Mouse (Mus musculus): Measurements from ENCODE around the gene Pafah1b3. TPM values are rescaled to one million over a fixed set of nuclear protein-coding genes. Genes with fewer than 3 reads are reported as not detected.

Gene Pafah1b3
- polyA plus RNA-seq, 1 experiment: 47.8 TPM

DNA sequence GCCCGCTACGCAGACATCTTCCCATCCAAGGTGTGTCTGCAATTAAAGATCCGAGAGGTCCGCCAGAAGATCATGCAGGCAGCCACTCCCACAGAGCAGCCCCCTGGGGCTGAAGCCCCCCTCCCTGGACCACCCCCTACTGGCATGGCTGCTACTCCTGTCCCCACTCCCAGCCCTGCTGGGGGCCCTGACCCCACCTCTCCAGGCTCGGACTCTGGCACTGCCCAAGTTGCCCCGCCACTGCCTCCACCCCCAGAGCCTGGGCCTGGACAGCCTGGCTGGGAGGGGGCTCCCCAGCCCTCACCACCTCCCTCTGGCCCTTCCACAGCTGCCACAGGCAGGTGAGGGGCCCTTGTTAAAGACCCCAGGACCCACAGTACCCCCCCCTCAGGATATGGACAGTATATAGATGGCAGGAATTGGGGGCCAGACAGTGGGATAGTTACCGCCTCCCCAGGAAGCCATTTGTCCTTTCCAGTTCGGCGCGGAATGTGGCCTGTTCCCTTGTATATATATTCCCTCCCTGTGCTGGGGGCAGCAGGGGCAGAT lies 4.5 kb downstream of the Pafah1b3 start:
- Histone ChIP-seq H3K4me3 (ENCODE audit: low read depth, low read length) (no peak overlapping the region), H3K27me3 (ENCODE audit: control insufficient read depth, insufficient read depth, low read length, poor library complexity, severe bottlenecking) (no peaks in the 10 kb centered on the region), H3K9me3 (replicated peaks; ENCODE audit: control insufficient read depth, insufficient read depth, low read length, poor library complexity, severe bottlenecking) (no peaks in the 10 kb centered on the region), H3K4me1 (ENCODE audit: control insufficient read depth, insufficient read depth, low read length) (no peaks in the 10 kb centered on the region), H3K27ac (ENCODE audit: insufficient read depth, low read length) (no peak overlapping the region), H3K9ac (ENCODE audit: low read depth, poor library complexity, severe bottlenecking) (no peak overlapping the region), H3K36me3 (ENCODE audit: control insufficient read depth, insufficient read depth, low read length, poor library complexity, severe bottlenecking) (peaks cover 32% of the 10 kb centered on the region)
- TF ChIP-seq CTCF (IDR thresholded peaks at IDR 0.05; ENCODE audit: low read depth, low read length) (no peak), POLR2A (IDR thresholded peaks at IDR 0.05; ENCODE audit: insufficient read depth, low read length) (no peak), EP300 (IDR thresholded peaks at IDR 0.05; ENCODE audit: insufficient read depth, low read depth, low read length) (no peak)

DNA sequence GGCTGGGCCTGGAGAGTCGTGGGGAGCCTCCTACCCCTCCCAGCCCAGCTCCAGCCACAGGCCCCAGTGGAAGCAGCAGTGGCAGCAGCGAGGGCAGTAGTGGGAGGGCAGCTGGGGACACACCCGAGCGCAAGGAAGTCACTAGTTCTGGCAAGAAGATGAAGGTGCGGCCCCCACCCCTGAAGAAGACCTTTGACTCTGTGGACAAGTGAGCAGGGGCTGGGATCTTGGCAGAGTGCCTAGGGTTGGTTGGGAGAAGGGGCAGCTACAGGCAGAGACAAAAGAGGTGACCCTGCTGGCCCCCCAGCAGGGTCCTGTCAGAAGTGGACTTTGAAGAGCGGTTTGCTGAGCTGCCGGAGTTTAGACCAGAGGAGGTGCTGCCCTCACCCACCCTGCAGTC lies 5.7 kb downstream of the Pafah1b3 start:
- Histone ChIP-seq H3K9ac (ENCODE audit: low read depth, poor library complexity, severe bottlenecking) (no peak overlapping the region), H3K4me3 (ENCODE audit: low read depth, low read length) (no peak overlapping the region), H3K9me3 (replicated peaks; ENCODE audit: control insufficient read depth, insufficient read depth, low read length, poor library complexity, severe bottlenecking) (no peaks in the 10 kb centered on the region), H3K27ac (ENCODE audit: insufficient read depth, low read length) (no peak overlapping the region), H3K27me3 (ENCODE audit: control insufficient read depth, insufficient read depth, low read length, poor library complexity, severe bottlenecking) (no peaks in the 10 kb centered on the region), H3K36me3 (ENCODE audit: control insufficient read depth, insufficient read depth, low read length, poor library complexity, severe bottlenecking) (peaks cover 43% of the 10 kb centered on the region), H3K4me1 (ENCODE audit: control insufficient read depth, insufficient read depth, low read length) (no peaks in the 10 kb centered on the region)
- TF ChIP-seq POLR2A (IDR thresholded peaks at IDR 0.05; ENCODE audit: insufficient read depth, low read length) (no peak), EP300 (IDR thresholded peaks at IDR 0.05; ENCODE audit: insufficient read depth, low read depth, low read length) (no peak), CTCF (IDR thresholded peaks at IDR 0.05; ENCODE audit: low read depth, low read length) (no peak)

GRCm38 (mm10) chr7:25290911-25291310 lies 6.9 kb downstream of the Pafah1b3 start:
- no peak for TF ChIP-seq EP300 (IDR thresholded peaks at IDR 0.05; ENCODE audit: insufficient read depth, low read depth, low read length)
- TF ChIP-seq CTCF (IDR thresholded peaks at IDR 0.05; ENCODE audit: low read depth, low read length): no peak
- TF ChIP-seq POLR2A (IDR thresholded peaks at IDR 0.05; ENCODE audit: insufficient read depth, low read length): no peak
- Histone ChIP-seq H3K9me3 (replicated peaks; ENCODE audit: control insufficient read depth, insufficient read depth, low read length, poor library complexity, severe bottlenecking) (no peaks in the 10 kb centered on the region), H3K4me1 (ENCODE audit: control insufficient read depth, insufficient read depth, low read length) (no peaks in the 10 kb centered on the region), H3K36me3 (ENCODE audit: control insufficient read depth, insufficient read depth, low read length, poor library complexity, severe bottlenecking) (peaks cover 55% of the 10 kb centered on the region), H3K27ac (ENCODE audit: insufficient read depth, low read length) (no peak overlapping the region), H3K9ac (ENCODE audit: low read depth, poor library complexity, severe bottlenecking) (no peak overlapping the region), H3K27me3 (ENCODE audit: control insufficient read depth, insufficient read depth, low read length, poor library complexity, severe bottlenecking) (no peaks in the 10 kb centered on the region), H3K4me3 (ENCODE audit: low read depth, low read length) (no peak overlapping the region)

GRCm38 (mm10) chr7:25290463-25290862 lies 7.3 kb downstream of the Pafah1b3 start:
- H3K4me3 ChIP-seq (ENCODE audit: low read depth, low read length): no peak overlapping the region
- no peaks in the 10 kb centered on the region for H3K4me1 ChIP-seq (ENCODE audit: control insufficient read depth, insufficient read depth, low read length)
- H3K27ac ChIP-seq (ENCODE audit: insufficient read depth, low read length): no peak overlapping the region
- no peak overlapping the region for H3K9ac ChIP-seq (ENCODE audit: low read depth, poor library complexity, severe bottlenecking)
- peaks cover 60% of the 10 kb centered on the region for H3K36me3 ChIP-seq (ENCODE audit: control insufficient read depth, insufficient read depth, low read length, poor library complexity, severe bottlenecking)
- TF ChIP-seq POLR2A (IDR thresholded peaks at IDR 0.05; ENCODE audit: insufficient read depth, low read length) (no peak), EP300 (IDR thresholded peaks at IDR 0.05; ENCODE audit: insufficient read depth, low read depth, low read length) (no peak), CTCF (IDR thresholded peaks at IDR 0.05; ENCODE audit: low read depth, low read length) (no peak)
- H3K9me3 ChIP-seq (replicated peaks; ENCODE audit: control insufficient read depth, insufficient read depth, low read length, poor library complexity, severe bottlenecking): no peaks in the 10 kb centered on the region
- H3K27me3 ChIP-seq (ENCODE audit: control insufficient read depth, insufficient read depth, low read length, poor library complexity, severe bottlenecking): no peaks in the 10 kb centered on the region

DNA sequence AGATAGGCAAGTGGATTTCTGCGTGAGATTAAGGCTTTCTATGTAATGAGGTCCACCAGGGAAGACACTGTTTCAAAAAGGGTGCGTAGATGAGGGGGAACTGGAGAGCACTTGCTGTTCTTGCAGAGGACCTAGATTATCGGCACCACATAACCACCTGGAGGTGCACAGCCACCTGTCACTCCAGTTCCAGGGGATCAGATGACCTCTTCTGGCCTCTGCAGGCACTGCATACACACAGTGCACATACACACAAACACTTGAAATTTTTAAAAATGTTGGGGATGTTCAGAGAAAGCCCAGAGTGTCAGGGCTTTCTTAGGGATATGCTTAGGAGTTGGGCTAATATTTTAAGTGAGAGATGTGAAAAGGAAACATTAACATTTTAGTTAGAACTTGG lies 7.9 kb downstream of the Pafah1b3 start:
- H3K4me1 ChIP-seq (ENCODE audit: control insufficient read depth, insufficient read depth, low read length): no peaks in the 10 kb centered on the region
- no peaks in the 10 kb centered on the region for H3K9me3 ChIP-seq (replicated peaks; ENCODE audit: control insufficient read depth, insufficient read depth, low read length, poor library complexity, severe bottlenecking)
- peak; percentile 44 for TF ChIP-seq CTCF (IDR thresholded peaks at IDR 0.05; ENCODE audit: low read depth, low read length)
- TF ChIP-seq POLR2A (IDR thresholded peaks at IDR 0.05; ENCODE audit: insufficient read depth, low read length): no peak
- no peak overlapping the region for H3K9ac ChIP-seq (ENCODE audit: low read depth, poor library complexity, severe bottlenecking)
- no peak overlapping the region for H3K27ac ChIP-seq (ENCODE audit: insufficient read depth, low read length)
- H3K27me3 ChIP-seq (ENCODE audit: control insufficient read depth, insufficient read depth, low read length, poor library complexity, severe bottlenecking): no peaks in the 10 kb centered on the region
- H3K4me3 ChIP-seq (ENCODE audit: low read depth, low read length): no peak overlapping the region
- H3K36me3 ChIP-seq (ENCODE audit: control insufficient read depth, insufficient read depth, low read length, poor library complexity, severe bottlenecking): peaks cover 65% of the 10 kb centered on the region

- TF ChIP-seq CTCF (IDR thresholded peaks at IDR 0.05; ENCODE audit: low read depth, low read length) (no peak), EP300 (IDR thresholded peaks at IDR 0.05; ENCODE audit: insufficient read depth, low read depth, low read length) (no peak), POLR2A (IDR thresholded peaks at IDR 0.05; ENCODE audit: insufficient read depth, low read length) (no peak)
- Histone ChIP-seq H3K9ac (ENCODE audit: low read depth, poor library complexity, severe bottlenecking) (no peak overlapping the region), H3K9me3 (replicated peaks; ENCODE audit: control insufficient read depth, insufficient read depth, low read length, poor library complexity, severe bottlenecking) (no peaks in the 10 kb centered on the region)
These were observed 9.1 kb downstream of the Pafah1b3 start for GRCm38 (mm10) chr7:25288721-25289120.

More at GRCm38 (mm10) chr7:25288721-25289120, 9.1 kb downstream of the Pafah1b3 start:
- H3K36me3 ChIP-seq (ENCODE audit: control insufficient read depth, insufficient read depth, low read length, poor library complexity, severe bottlenecking): peaks cover 62% of the 10 kb centered on the region
- no peak overlapping the region for H3K27ac ChIP-seq (ENCODE audit: insufficient read depth, low read length)
- no peaks in the 10 kb centered on the region for H3K27me3 ChIP-seq (ENCODE audit: control insufficient read depth, insufficient read depth, low read length, poor library complexity, severe bottlenecking)
- H3K4me3 ChIP-seq (ENCODE audit: low read depth, low read length): no peak overlapping the region
- no peaks in the 10 kb centered on the region for H3K4me1 ChIP-seq (ENCODE audit: control insufficient read depth, insufficient read depth, low read length)

Data from ES-Bruce4 (cell line).